Mouse (Mus musculus) hindbrain, embryonic 16.5 days (tissue): ENCODE measurements at regions not wholly inside any gene's neighbourhood (a gene's known extent, or its start where the extent isn't known, plus 50 kb on each side); places are given as distances from the start of the nearest gene placed in this dataset.

Experiments
- ATAC-seq: fragments of 200-750 bp; cut with Nextera tagmentation; 2 replicates; pipeline ENCODE4 v1.8.0; 2017; ENCODE audit warnings: moderate TSS enrichment, moderate library complexity
- H3K27ac ChIP-seq: fragments of 300-500 bp; sonication (generic); 2 replicates; pipeline ENCODE4 v1.5.1; 2014; ENCODE audit warnings: low read depth, mild to moderate bottlenecking, control low read depth, low read length, moderate library complexity
- H3K27me3 ChIP-seq: fragments of 300-500 bp; sonication (generic); replicated peaks from 2 replicates; pipeline ENCODE4 v1.6.1; 2014; ENCODE audit warnings: low read length; ENCODE audit not compliant: control insufficient read depth, insufficient read depth
- H3K36me3 ChIP-seq: fragments of 300-500 bp; sonication (generic); 2 replicates; pipeline ENCODE4 v1.6.1; 2014; ENCODE audit warnings: mild to moderate bottlenecking, low read length, moderate library complexity, mixed read lengths; ENCODE audit not compliant: control insufficient read depth, insufficient read depth
- H3K4me1 ChIP-seq: fragments of 300-500 bp; sonication (generic); 2 replicates; pipeline ENCODE4 v1.6.1; 2014; ENCODE audit warnings: low read depth, low read length; ENCODE audit not compliant: control insufficient read depth, insufficient read depth
- H3K4me2 ChIP-seq: fragments of 300-500 bp; sonication (generic); 2 replicates; pipeline ENCODE4 v1.6.1; 2014; ENCODE audit warnings: mild to moderate bottlenecking, low read length, control low read depth, moderate library complexity
- H3K4me3 ChIP-seq: fragments of 300-500 bp; sonication (generic); 2 replicates; pipeline ENCODE4 v1.5.1; 2014; ENCODE audit warnings: mild to moderate bottlenecking, low read length, control low read depth, moderate library complexity
- H3K9ac ChIP-seq: fragments of 300-500 bp; sonication (generic); 2 replicates; pipeline ENCODE4 v1.6.1; 2014; ENCODE audit warnings: low read depth, mild to moderate bottlenecking, control low read depth, low read length, moderate library complexity
- H3K9me3 ChIP-seq: fragments of 300-500 bp; sonication (generic); 2 replicates; pipeline ENCODE4 v1.6.1; 2014; ENCODE audit warnings: mild to moderate bottlenecking, low read length, moderate library complexity; ENCODE audit not compliant: control insufficient read depth
- WGBS: fragments of 180-500 bp; shearing (Covaris S2); extraction: QIAGEN DNeasy Blood & Tissue Kit; methylation state at CpG from one replicate; pipeline ENCODE4 v1.1.7; 2014; 5-methylcytosine and 5-hydroxymethylcytosine counted together

DNA sequence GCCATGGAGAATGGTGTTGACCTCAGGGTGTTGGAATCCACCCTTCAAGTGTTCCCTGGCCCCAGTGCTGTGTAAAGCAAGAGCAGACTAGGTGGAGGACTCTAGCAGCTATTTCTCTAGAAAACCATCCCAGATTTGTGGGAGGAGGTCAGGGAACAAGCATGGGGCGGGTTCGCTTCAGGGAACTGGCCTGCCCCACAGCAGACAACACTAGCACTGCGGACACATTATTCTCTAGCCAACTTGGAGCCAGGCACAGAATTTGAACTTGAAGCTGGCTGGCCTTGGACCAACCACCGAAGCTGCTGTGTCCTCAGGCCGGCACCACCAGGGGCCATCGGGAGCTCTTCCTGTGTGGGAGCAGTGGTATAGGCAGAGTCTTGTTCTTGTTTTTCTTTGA, 227.5 kb upstream of the Adra1b start:
- H3K4me2 ChIP-seq: no peak overlapping the region
- no peaks in the 10 kb centered on the region for H3K36me3 ChIP-seq
- no peak overlapping the region for H3K4me3 ChIP-seq
- peaks cover 4% of the 10 kb centered on the region; the same call in 1 of the 2 replicates for H3K4me1 ChIP-seq
- no peaks in the 10 kb centered on the region for H3K9me3 ChIP-seq
- ATAC-seq: no peak
- H3K9ac ChIP-seq: no peak overlapping the region
- H3K27ac ChIP-seq: no peak overlapping the region
- 97% methylated on average over 6 of the region's 6 CpGs for WGBS
- H3K27me3 ChIP-seq: no peaks in the 10 kb centered on the region

DNA sequence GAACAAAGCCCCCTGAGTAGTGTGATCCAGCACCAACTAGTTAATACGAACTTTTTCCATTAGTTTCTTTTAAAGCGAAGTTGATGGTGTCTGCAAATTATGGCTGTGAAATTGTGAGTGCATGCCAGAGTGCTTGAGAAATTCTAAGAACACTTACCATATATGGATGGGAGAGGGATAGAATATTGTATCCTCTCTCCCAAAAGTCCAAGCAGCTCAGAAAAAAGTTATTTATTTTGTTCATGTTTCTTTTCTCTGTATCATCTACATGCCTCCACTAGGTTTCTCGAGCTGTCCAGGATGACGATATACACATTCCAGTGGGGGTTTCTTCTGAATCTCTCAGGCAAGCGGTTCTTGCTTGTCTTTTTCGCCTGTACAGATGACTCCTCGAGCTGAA, 232.2 kb upstream of the Adra1b start:
- Histone ChIP-seq H3K36me3 (no peaks in the 10 kb centered on the region), H3K27me3 (no peaks in the 10 kb centered on the region), H3K4me2 (no peak overlapping the region), H3K9me3 (no peaks in the 10 kb centered on the region), H3K4me1 (no peaks in the 10 kb centered on the region), H3K9ac (no peak overlapping the region), H3K27ac (no peak overlapping the region), H3K4me3 (no peak overlapping the region)
- WGBS: 67% methylated on average over 7 of the region's 7 CpGs
- no peak for ATAC-seq

DNA sequence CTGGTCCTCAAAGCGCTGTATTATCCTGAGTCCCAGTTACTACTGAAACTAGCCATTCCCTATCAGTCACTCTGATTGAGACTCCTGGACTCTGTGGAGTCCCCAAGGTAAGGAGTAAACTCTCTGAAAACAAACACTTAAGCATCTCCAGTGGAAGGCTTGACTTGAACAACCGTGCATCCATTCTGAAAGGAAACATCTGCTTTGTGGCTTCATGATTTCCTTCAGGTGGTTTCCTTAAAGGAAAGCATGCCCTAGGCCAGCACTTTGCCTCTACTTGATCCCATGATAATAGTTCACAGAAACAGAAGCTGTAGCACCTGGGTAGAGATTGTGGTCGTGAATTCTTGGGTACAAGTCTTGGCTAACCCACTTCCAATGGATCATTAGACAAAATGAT, 235.0 kb upstream of the Adra1b start:
- Histone ChIP-seq H3K4me3 (no peak overlapping the region), H3K9me3 (no peaks in the 10 kb centered on the region), H3K27me3 (no peaks in the 10 kb centered on the region), H3K27ac (no peak overlapping the region), H3K9ac (no peak overlapping the region), H3K4me2 (no peak overlapping the region), H3K36me3 (no peaks in the 10 kb centered on the region), H3K4me1 (no peaks in the 10 kb centered on the region)
- ATAC-seq: no peak
- WGBS: 90% methylated on average over 3 of the region's 3 CpGs

DNA sequence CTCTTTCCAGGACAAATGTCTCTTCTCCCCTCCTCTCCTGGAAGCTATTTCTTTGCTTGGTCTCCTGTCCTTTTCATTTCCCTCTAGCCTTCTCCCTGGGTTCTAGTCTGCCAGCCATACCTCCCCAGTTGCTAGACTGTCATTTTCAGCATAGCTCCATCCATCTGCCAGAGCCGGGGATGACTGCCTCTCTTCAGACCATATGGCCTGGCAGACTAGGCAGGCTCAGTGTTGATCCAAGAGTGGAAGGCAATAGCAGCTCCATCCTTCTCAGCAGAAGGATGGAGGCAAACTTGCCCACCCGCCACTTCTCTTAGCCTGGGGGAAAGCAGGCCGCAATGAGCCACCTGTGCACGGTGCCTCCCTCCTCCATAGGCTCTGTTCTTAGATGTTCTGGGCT, 242.0 kb upstream of the Adra1b start:
- Histone ChIP-seq H3K9ac (no peak overlapping the region), H3K4me3 (no peak overlapping the region), H3K4me1 (no peaks in the 10 kb centered on the region), H3K9me3 (no peaks in the 10 kb centered on the region), H3K36me3 (no peaks in the 10 kb centered on the region), H3K4me2 (no peak overlapping the region), H3K27ac (no peak overlapping the region), H3K27me3 (no peaks in the 10 kb centered on the region)
- no peak for ATAC-seq
- 92% methylated on average over 4 of the region's 4 CpGs for WGBS

DNA sequence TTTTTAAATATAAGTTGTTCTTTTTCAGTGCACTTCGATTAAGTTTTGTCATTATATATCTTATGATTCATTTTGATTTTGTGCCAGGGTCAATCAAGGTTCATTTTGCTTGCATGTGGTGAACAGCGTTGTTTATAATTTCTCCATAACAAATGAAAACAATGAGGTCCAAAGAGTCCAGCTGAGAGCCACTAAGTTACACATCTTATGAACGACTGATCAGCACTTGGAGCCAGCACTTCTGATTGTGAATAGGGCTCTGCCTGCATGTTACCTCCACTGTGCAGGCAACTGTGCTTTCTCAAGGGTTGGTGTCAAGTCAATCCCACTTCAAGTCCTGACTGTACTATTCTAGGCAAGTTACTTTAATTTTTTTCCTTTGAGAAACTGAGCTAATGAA, 243.5 kb upstream of the Adra1b start:
- Histone ChIP-seq H3K9ac (no peak overlapping the region), H3K4me3 (no peak overlapping the region), H3K27me3 (no peaks in the 10 kb centered on the region), H3K4me1 (no peaks in the 10 kb centered on the region), H3K27ac (no peak overlapping the region), H3K36me3 (no peaks in the 10 kb centered on the region), H3K9me3 (no peaks in the 10 kb centered on the region), H3K4me2 (no peak overlapping the region)
- WGBS: 63% methylated on average over 3 of the region's 3 CpGs
- no peak for ATAC-seq

DNA sequence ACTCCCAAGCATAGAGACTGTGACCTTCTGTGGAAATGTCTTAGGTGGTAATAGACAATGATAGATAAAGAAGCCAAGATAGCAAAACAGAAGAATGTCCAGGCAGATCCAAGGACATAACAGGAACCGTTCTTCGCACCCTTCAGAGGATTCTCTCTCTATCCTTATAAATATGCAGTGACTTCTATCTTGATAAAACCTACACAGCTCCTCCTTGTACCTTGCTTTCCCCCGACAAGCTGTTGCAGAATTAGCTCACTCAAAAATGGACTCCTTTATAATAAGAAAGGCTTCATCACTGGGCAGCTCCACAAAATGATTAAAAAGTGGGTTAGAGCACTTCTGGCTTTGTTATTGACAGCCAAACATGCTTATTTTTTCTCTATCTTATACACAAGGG, 245.4 kb upstream of the Adra1b start:
- Histone ChIP-seq H3K36me3 (no peaks in the 10 kb centered on the region), H3K9ac (no peak overlapping the region), H3K4me3 (no peak overlapping the region), H3K27ac (no peak overlapping the region), H3K9me3 (no peaks in the 10 kb centered on the region), H3K4me1 (no peaks in the 10 kb centered on the region), H3K27me3 (no peaks in the 10 kb centered on the region), H3K4me2 (no peak overlapping the region)
- ATAC-seq: no peak
- 89% methylated on average over 3 of the region's 3 CpGs for WGBS

DNA sequence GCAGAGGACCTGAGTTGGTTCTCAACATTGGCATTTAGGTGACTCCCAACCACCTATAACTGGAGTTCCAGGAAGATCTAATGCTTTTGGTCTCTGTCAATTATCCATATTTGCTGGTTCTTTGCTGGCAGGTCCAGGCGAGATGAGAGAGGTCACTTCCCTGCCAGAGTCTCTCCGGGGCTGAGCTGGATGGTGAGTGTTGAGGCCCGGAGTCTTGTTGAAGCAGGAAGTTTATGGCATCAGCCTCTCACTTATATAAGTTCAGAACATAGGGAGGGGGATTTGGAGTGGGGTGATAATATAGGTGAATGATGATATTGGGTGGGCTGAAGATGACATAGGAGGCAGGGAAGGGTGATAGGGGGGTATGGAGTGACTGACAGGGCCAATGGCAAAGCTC, 246.3 kb upstream of the Il12b start:
- no peak for ATAC-seq
- Histone ChIP-seq H3K4me3 (no peak overlapping the region), H3K4me2 (no peak overlapping the region), H3K36me3 (no peaks in the 10 kb centered on the region), H3K27ac (no peak overlapping the region), H3K9ac (no peak overlapping the region), H3K9me3 (no peaks in the 10 kb centered on the region), H3K4me1 (peaks cover 4% of the 10 kb centered on the region; the same call in 1 of the 2 replicates), H3K27me3 (no peaks in the 10 kb centered on the region)
- 90% methylated on average over 3 of the region's 3 CpGs for WGBS

DNA sequence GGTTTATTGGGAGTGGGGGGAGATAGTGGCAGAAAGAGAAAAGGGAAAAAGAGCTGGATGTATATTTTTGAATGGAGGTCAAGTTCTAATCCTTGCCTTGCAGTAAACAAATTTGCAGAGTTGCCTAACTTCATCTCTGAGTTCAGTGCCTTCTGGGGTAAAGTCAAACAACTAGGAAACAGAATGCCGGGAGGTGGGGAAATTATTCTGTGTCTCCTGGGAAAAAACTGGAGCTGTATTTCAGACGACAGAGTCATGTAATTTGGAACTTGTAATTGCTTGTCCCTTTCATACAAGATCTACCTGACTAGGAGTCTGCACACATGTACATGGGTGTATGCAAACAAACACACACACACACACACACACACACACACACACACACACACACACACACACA, 244.3 kb upstream of the Il12b start:
- no peak overlapping the region for H3K27ac ChIP-seq
- ATAC-seq: no peak
- H3K36me3 ChIP-seq: no peaks in the 10 kb centered on the region
- WGBS: 34% methylated on average over 2 of the region's 2 CpGs
- no peak overlapping the region for H3K4me3 ChIP-seq
- no peaks in the 10 kb centered on the region for H3K27me3 ChIP-seq
- H3K9me3 ChIP-seq: no peaks in the 10 kb centered on the region
- no peak overlapping the region for H3K4me2 ChIP-seq
- H3K4me1 ChIP-seq: peaks cover 4% of the 10 kb centered on the region; the same call in 1 of the 2 replicates
- no peak overlapping the region for H3K9ac ChIP-seq

DNA sequence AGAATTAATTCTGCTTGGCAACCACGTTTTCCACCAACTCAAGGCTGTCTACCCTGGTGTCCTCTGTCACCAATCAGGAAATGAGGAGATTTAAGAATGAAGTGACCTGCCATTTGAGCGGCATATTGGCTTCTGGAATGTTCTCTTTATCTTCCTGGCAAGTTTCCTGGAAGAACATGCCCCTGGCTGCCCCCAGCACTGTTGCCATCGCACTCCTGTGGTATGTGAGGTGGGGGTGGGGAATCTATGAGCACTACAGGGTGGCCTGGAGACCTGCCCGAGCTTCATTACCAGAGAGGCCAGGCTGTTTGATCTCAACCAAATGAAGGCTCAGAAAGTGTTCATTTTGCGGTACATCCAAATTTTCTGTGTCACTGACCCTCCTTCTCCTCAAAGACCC, 243.8 kb upstream of the Il12b start:
- 36% methylated on average over 5 of the region's 5 CpGs for WGBS
- Histone ChIP-seq H3K4me2 (no peak overlapping the region), H3K4me1 (peaks cover 4% of the 10 kb centered on the region; the same call in 1 of the 2 replicates), H3K9ac (no peak overlapping the region), H3K36me3 (no peaks in the 10 kb centered on the region), H3K27ac (no peak overlapping the region), H3K27me3 (no peaks in the 10 kb centered on the region), H3K9me3 (no peaks in the 10 kb centered on the region), H3K4me3 (no peak overlapping the region)
- ATAC-seq: peak; percentile 68; the same call in 1 of the 2 replicates
